In genomic region chr6:50414547-50414946, GRCm38 (mm10) we compare ENCODE assay signal across 9 mouse cellular contexts. TPM values are rescaled to one million over a fixed set of nuclear protein-coding genes. Genes with fewer than 3 reads are reported as not detected.
A peak's percentile ranks its signal among the peaks of the same experiment; 100 is the strongest.
DNase-seq lines count a peak whose midpoint lies in the region; ATAC-seq and TF ChIP-seq lines count a peak whose summit lies in the region.
"Had no signal": no experiment of that assay in that cellular context is flagged by ENCODE, and none has a peak within 500 bp of the region (broad histone marks: within the 10 kb centered on the region; RNA-seq: fewer than 3 reads in every experiment).

No protein-coding gene starts in this region.

- 0 out of 2 replicates have a peak overlapping the region, but pooled peaks have one; percentile 11 for H3K9ac ChIP-seq in forebrain, embryonic 16.5 days (replicated peaks; ENCODE audit: low read depth, low read length)
- H3K9ac ChIP-seq: liver, embryonic 15.5 days had no signal

- intact Hi-C loops in left cerebral cortex, postnatal 14 days (cut with DNase I) = loop anchor here (5.0 kb wide), 2 partner anchors 42 to 43 kb away; partner anchors contain the start of gene Osbpl3

- no peaks in the 10 kb centered on the region for H3K27me3 ChIP-seq in forebrain, embryonic 16.5 days (replicated peaks; ENCODE audit: control insufficient read depth, insufficient read depth, low read length)
- no peaks in the 10 kb centered on the region for H3K27me3 ChIP-seq in forebrain, embryonic 10.5 days (ENCODE audit: poor library complexity, severe bottlenecking)
- no peaks in the 10 kb centered on the region for H3K27me3 ChIP-seq in thymus, adult 2 months (ENCODE audit: control insufficient read depth, insufficient read depth, low read length)
- H3K27me3 ChIP-seq: liver, embryonic 15.5 days had no signal

- TF ChIP-seq POLR2A in thymus, adult 2 months (IDR thresholded peaks at IDR 0.05; ENCODE audit: control insufficient read depth, extremely low read depth, insufficient read depth, low read length, poor library complexity) = no peak

- no peak for DNase-seq in forebrain, embryonic 10.5 days (ENCODE audit: extremely low spot score, low spot score)
- peak; percentile 20 to 32 for DNase-seq in layer of hippocampus, postnatal 14 days (ENCODE audit: low spot score in 2 of 2)
- DNase-seq in layer of hippocampus, postnatal 36 days = no peak
- peak; percentile 22 to 29 for DNase-seq in cerebellum, postnatal 14 days
- peak; percentile 29 to 34 for DNase-seq in left cerebral cortex, postnatal 14 days (ENCODE audit: low spot score in 2 of 2)
- no peak for DNase-seq in thymus, adult 2 months
- DNase-seq in urinary bladder, postnatal 10 days (ENCODE audit: low spot score) = no peak

- no peaks in the 10 kb centered on the region for H3K9me3 ChIP-seq in forebrain, embryonic 16.5 days (ENCODE audit: control insufficient read depth, low read length)
- no peaks in the 10 kb centered on the region; the same call in 1 of the 2 replicates for H3K9me3 ChIP-seq in forebrain, embryonic 10.5 days
- H3K9me3 ChIP-seq: liver, embryonic 15.5 days had no signal

- H3K4me1 ChIP-seq in forebrain, embryonic 16.5 days (replicated peaks; ENCODE audit: control insufficient read depth, insufficient read depth, low read length) = peaks cover 19% of the 10 kb centered on the region
- H3K4me1 ChIP-seq in forebrain, embryonic 10.5 days = peaks cover 10% of the 10 kb centered on the region
- H3K4me1 ChIP-seq in thymus, adult 2 months (replicated peaks; ENCODE audit: control insufficient read depth, insufficient read depth, low read length) = peaks cover 9% of the 10 kb centered on the region
- H3K4me1 ChIP-seq: liver, embryonic 15.5 days had no signal

- no peak overlapping the region for H3K4me2 ChIP-seq in forebrain, embryonic 16.5 days (ENCODE audit: low read length)
- H3K4me2 ChIP-seq: liver, embryonic 15.5 days had no signal

- WGBS in forebrain, embryonic 16.5 days = 33% methylated on average over 6 of the region's 6 CpGs
- WGBS in forebrain, embryonic 10.5 days = 92% methylated on average over 6 of the region's 6 CpGs
- WGBS in thymus, adult 2 months = 91% methylated on average over 6 of the region's 6 CpGs

- peak overlapping the region; percentile 65 for H3K27ac ChIP-seq in forebrain, embryonic 16.5 days (ENCODE audit: low read length)
- H3K27ac ChIP-seq in forebrain, embryonic 10.5 days = no peak overlapping the region
- no peak overlapping the region for H3K27ac ChIP-seq in thymus, adult 2 months (ENCODE audit: control insufficient read depth, insufficient read depth, low read length)
- H3K27ac ChIP-seq: liver, embryonic 15.5 days had no signal

- no peaks in the 10 kb centered on the region for H3K36me3 ChIP-seq in forebrain, embryonic 16.5 days (ENCODE audit: control insufficient read depth, insufficient read depth)
- H3K36me3 ChIP-seq in forebrain, embryonic 10.5 days (replicated peaks) = no peaks in the 10 kb centered on the region; the same call in 1 of the 2 replicates
- no peaks in the 10 kb centered on the region for H3K36me3 ChIP-seq in thymus, adult 2 months (ENCODE audit: control insufficient read depth, insufficient read depth, low read length)
- H3K36me3 ChIP-seq: liver, embryonic 15.5 days had no signal

- no peak for TF ChIP-seq CTCF in thymus, adult 2 months (IDR thresholded peaks at IDR 0.05; ENCODE audit: borderline replicate concordance, control insufficient read depth, extremely low read depth, insufficient read depth, low read length, poor library complexity)

- ATAC-seq in forebrain, embryonic 16.5 days = no peak

- no peak overlapping the region for H3K4me3 ChIP-seq in forebrain, embryonic 16.5 days (replicated peaks; ENCODE audit: low read length)
- H3K4me3 ChIP-seq in forebrain, embryonic 10.5 days = no peak overlapping the region
- no peak overlapping the region for H3K4me3 ChIP-seq in thymus, adult 2 months (ENCODE audit: control insufficient read depth, insufficient read depth, low read length)
- H3K4me3 ChIP-seq: liver, embryonic 15.5 days had no signal

RNA-seq across cellular contexts. Expression of gene Osbpl3, which starts 41.5 kb away (rescaled TPM):
- polyA plus RNA-seq in forebrain, embryonic 16.5 days (2015; fragmentation: Nextera tagmentation; extraction: Ambion mirVana) = 5.2 and 5.3 TPM in 2 replicates
- 7.3 and 8.1 TPM in 2 replicates for polyA plus RNA-seq in forebrain, embryonic 10.5 days (2016; fragmentation: Nextera tagmentation; extraction: Ambion mirVana)
- total RNA-seq in layer of hippocampus, postnatal 14 days (2021) = 10 to 100 TPM; 14.3 to 15.2 TPM
- 10 to 100 TPM; 18.2 to 22.5 TPM for total RNA-seq in layer of hippocampus, postnatal 36 days (2021)
- 10 to 100 TPM; 29.3 to 37.6 TPM for total RNA-seq in left cerebral cortex, postnatal 14 days (2021)
- polyA plus RNA-seq in thymus, adult 2 months (2012; rRNA removed) = 6.7 and 8.2 TPM in 2 replicates

Comparison
In these comparisons a context has a peak if more than half of its experiments do, and no peak if none do; other contexts are left out.
1. DNase-seq: peak in layer of hippocampus, postnatal 14 days (2 of 2), cerebellum, postnatal 14 days (2 of 2) and left cerebral cortex, postnatal 14 days (2 of 2); none in forebrain, embryonic 10.5 days (single experiment), layer of hippocampus, postnatal 36 days (0 of 2), thymus, adult 2 months (single experiment) and urinary bladder, postnatal 10 days (single experiment).